22 mouse cellular contexts compared by ENCODE assay signal in genomic region chr10:125500338-125500737, GRCm38 (mm10).
A peak's percentile ranks its signal among the peaks of the same experiment; 100 is the strongest.
DNase-seq lines count a peak whose midpoint lies in the region; ATAC-seq and TF ChIP-seq lines count a peak whose summit lies in the region.
"Had no signal": no experiment of that assay in that cellular context is flagged by ENCODE, and none has a peak within 500 bp of the region (broad histone marks: within the 10 kb centered on the region; RNA-seq: fewer than 3 reads in every experiment).

No protein-coding gene starts in this region.

- peaks cover 1% of the 10 kb centered on the region; the same call in 1 of the 2 replicates for H3K4me1 ChIP-seq in liver, adult 2 months (ENCODE audit: control insufficient read depth, insufficient read depth, low read length)
- no peaks in the 10 kb centered on the region for H3K4me1 ChIP-seq in intestine, embryonic 15.5 days (replicated peaks)
- H3K4me1 ChIP-seq: forebrain, embryonic 10.5 days; forebrain, embryonic 13.5 days; hindbrain, embryonic 12.5 days; hindbrain, embryonic 15.5 days had no signal

- peak; percentile 66 for ATAC-seq in intestine, embryonic 15.5 days
- ATAC-seq in megakaryocyte, adult 5-6 weeks (ENCODE audit: poor library complexity, severe bottlenecking), result peak; percentile 54; the same call in 1 of the 2 replicates
- ATAC-seq: activated CD4-positive, CD25-positive, alpha-beta regulatory T cell, adult 4 months; forebrain, embryonic 13.5 days; forebrain, embryonic 16.5 days had no signal

- TF ChIP-seq POLR2A in liver, adult 2 months (IDR thresholded peaks at IDR 0.05; ENCODE audit: extremely low read depth, insufficient read depth, low read length), result no peak

- no peak overlapping the region for H3K27ac ChIP-seq in liver, adult 2 months (replicated peaks; ENCODE audit: insufficient read depth, low read depth, low read length)
- H3K27ac ChIP-seq in intestine, embryonic 15.5 days, result no peak overlapping the region
- H3K27ac ChIP-seq: forebrain, embryonic 10.5 days; forebrain, embryonic 13.5 days; gastrocnemius, adult 2 months; hindbrain, embryonic 12.5 days; hindbrain, embryonic 15.5 days had no signal

- no peaks in the 10 kb centered on the region for H3K79me2 ChIP-seq in liver, adult 2 months (ENCODE audit: control insufficient read depth, insufficient read depth, low read length)

- no peak overlapping the region for H3K9ac ChIP-seq in liver, adult 2 months (ENCODE audit: low read depth, low read length)
- H3K9ac ChIP-seq in intestine, embryonic 15.5 days, result no peak overlapping the region
- H3K9ac ChIP-seq: forebrain, embryonic 13.5 days; hindbrain, embryonic 12.5 days; hindbrain, embryonic 15.5 days had no signal

- WGBS in liver, adult 2 months, result 22% methylated on average over 4 of the region's 4 CpGs
- 58% methylated on average over 4 of the region's 4 CpGs for WGBS in intestine, embryonic 15.5 days

- TF ChIP-seq CTCF in liver, adult 2 months (IDR thresholded peaks at IDR 0.05; ENCODE audit: low read depth, low read length), result no peak

- no peaks in the 10 kb centered on the region for H3K36me3 ChIP-seq in liver, adult 2 months (ENCODE audit: control insufficient read depth, insufficient read depth, low read length)
- no peaks in the 10 kb centered on the region for H3K36me3 ChIP-seq in intestine, embryonic 15.5 days
- H3K36me3 ChIP-seq: forebrain, embryonic 10.5 days; hindbrain, embryonic 12.5 days; hindbrain, embryonic 15.5 days had no signal

- H3K4me3 ChIP-seq in liver, adult 2 months (ENCODE audit: insufficient read depth, low read depth, low read length), result no peak overlapping the region
- no peak overlapping the region for H3K4me3 ChIP-seq in intestine, embryonic 15.5 days (replicated peaks)
- H3K4me3 ChIP-seq: forebrain, embryonic 10.5 days; forebrain, embryonic 13.5 days; gastrocnemius, adult 2 months; hindbrain, embryonic 12.5 days; hindbrain, embryonic 15.5 days had no signal

- no peak overlapping the region for H3K4me2 ChIP-seq in intestine, embryonic 15.5 days (replicated peaks)
- H3K4me2 ChIP-seq: forebrain, embryonic 13.5 days; heart, embryonic 11.5 days; hindbrain, embryonic 12.5 days; hindbrain, embryonic 15.5 days had no signal

- peak; percentile 76 for DNase-seq in liver, adult 2 months (ENCODE audit: extremely low read depth, low read depth, low spot score)
- DNase-seq in liver, result no peak
- no peak for DNase-seq in frontal cortex, adult 2 months (ENCODE audit: extremely low spot score in 1 of 2, low spot score in 1 of 2)
- DNase-seq in gastrocnemius, postnatal 10 days, result no peak
- DNase-seq: adrenal gland, postnatal 10 days; adrenal gland, postnatal 36 days; cerebellum, adult 11 months; cerebellum, adult 8-10 months; cerebellum, postnatal 10 days; gastrocnemius, adult 2 months; gastrocnemius, postnatal 36 days; heart, adult 11 months; kidney, adult 2 months had no signal

- H3K27me3 ChIP-seq in liver, adult 2 months (ENCODE audit: control insufficient read depth, insufficient read depth, low read length), result no peaks in the 10 kb centered on the region
- no peaks in the 10 kb centered on the region for H3K27me3 ChIP-seq in intestine, embryonic 15.5 days (replicated peaks)
- H3K27me3 ChIP-seq: forebrain, embryonic 13.5 days; hindbrain, embryonic 12.5 days; hindbrain, embryonic 15.5 days had no signal

- no peaks in the 10 kb centered on the region for H3K9me3 ChIP-seq in intestine, embryonic 15.5 days
- H3K9me3 ChIP-seq: forebrain, embryonic 10.5 days; forebrain, embryonic 13.5 days; hindbrain, embryonic 15.5 days had no signal
